Mouse (Mus musculus): ENCODE results near the gene Atad1.

DNA sequence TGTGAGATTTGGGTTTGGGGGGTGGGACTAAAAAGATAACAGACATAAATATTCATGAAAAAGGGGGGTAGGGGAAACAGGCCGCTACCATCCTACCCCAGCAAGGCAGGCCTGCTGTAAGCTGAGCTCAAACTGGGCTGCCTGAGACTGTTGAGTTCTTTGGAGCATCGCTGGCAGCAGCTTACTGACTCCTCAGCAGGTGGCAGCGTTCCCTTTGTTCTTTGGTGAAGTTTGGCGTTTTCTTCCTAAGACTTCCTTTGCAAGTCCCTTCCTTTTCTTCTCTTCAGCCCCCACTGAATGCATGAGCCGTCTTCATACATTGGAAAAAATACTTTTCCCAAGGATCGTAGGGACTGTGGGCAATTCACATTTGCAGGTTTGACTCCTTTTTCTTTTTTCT, 9.8 kb upstream of the Atad1 start:
- TF ChIP-seq TAL1 (IDR thresholded peaks at IDR 0.05; ENCODE audit: low read length): no peak
- no peak for TF ChIP-seq GATA1 (IDR thresholded peaks at IDR 0.05; ENCODE audit: low read length)
